Mouse (Mus musculus) common myeloid progenitor, adult 5-6 weeks (primary cell): ENCODE data around the gene Adamts14. TPM values are rescaled to one million over a fixed set of nuclear protein-coding genes. Genes with fewer than 3 reads are reported as not detected.

Source experiments
- ATAC-seq: replicated peaks from 2 replicates; pipeline ENCODE4 v1.8.0; 2016; ENCODE audit warnings: low read depth, mild to moderate bottlenecking, moderate TSS enrichment, inconsistent platforms; ENCODE audit not compliant: poor library complexity, severe bottlenecking
- total RNA-seq: library from RNA; stranded (forward); fragments of 200-1000, 187-1606 nt; gene quantifications from 2 replicates; pipeline ENCODE4 v1.2.3, GENCODE M21; 2017

The Adamts14 gene
- total RNA-seq = 0.14 TPM in 1 of 2 replicates, not detected in the other

DNA sequence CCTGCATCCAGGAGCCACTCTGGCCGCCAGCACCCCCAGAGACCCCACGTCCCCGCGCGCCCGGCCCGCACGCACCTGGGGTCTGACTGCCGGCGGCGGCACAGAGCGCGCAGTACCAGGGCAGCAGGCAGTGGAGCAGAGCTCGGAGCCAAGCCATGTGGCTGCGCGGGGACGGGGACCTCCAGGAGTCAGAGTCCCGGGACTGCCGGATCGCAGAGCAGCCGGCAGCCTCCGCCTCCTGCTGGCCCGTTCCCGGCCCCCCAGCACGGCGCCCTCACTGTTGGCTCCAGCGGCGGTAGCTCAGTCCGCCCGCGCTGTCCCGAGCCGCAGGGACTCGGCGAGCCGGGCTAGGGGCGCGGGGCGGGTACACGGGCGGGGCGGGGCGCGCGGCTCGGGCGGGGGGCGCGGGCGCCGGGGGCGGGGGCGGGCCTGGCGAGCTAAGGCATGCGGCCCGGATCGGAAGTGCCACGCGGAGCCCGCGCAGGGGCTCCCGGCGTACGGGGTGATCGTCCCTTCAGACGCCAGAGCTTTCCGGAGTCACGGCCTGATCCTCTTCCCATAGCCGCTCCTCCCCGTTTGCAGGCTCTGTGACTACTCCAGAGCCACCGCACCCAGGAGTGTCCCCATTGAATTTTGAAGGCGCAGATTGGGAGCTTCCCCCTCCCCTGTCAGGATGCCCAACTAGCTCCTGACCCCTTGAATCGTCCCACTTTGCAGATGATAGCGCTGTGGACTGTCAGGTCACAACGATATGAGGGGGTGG lies at the start of gene Adamts14:
Gene Adamts14 (minus strand): TSS at position 358 of the 763 bp plus-strand sequence.
- ATAC-seq = no peak

- ATAC-seq = no peak
Measured at GRCm38 (mm10) chr10:61318527-61318926, 45.3 kb upstream of the Adamts14 start.

GRCm38 (mm10) chr10:61315324-61315880 lies 42.2 kb upstream of the Adamts14 start:
- ATAC-seq = no peak

GRCm38 (mm10) chr10:61313750-61314149 lies 40.5 kb upstream of the Adamts14 start:
- ATAC-seq = no peak

DNA sequence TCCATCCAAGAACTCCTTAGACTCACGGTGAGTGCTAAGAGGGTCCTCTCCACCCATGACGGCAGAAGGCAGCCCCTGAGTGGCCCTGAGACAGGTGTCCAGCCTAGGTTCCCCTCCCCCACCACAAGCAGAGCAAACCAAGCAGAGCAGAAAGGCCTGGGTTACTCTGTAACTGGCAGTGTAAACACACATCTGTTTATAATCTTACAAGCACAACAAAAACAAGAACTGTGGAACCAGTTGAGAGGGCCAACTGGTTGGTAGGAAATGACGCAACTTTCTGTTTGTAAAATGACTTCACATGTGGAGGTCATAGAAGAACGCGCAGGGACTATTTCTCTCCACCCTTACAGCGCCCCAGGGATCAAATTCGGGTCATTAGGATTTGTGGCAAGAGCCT lies 39.5 kb upstream of the Adamts14 start:
- ATAC-seq = no peak

GRCm38 (mm10) chr10:61312159-61312558 lies 38.9 kb upstream of the Adamts14 start:
- ATAC-seq = no peak

GRCm38 (mm10) chr10:61308706-61309320 lies 35.6 kb upstream of the Adamts14 start:
- no peak for ATAC-seq

GRCm38 (mm10) chr10:61305928-61306590 lies 32.8 kb upstream of the Adamts14 start:
- ATAC-seq = peak; percentile 95

DNA sequence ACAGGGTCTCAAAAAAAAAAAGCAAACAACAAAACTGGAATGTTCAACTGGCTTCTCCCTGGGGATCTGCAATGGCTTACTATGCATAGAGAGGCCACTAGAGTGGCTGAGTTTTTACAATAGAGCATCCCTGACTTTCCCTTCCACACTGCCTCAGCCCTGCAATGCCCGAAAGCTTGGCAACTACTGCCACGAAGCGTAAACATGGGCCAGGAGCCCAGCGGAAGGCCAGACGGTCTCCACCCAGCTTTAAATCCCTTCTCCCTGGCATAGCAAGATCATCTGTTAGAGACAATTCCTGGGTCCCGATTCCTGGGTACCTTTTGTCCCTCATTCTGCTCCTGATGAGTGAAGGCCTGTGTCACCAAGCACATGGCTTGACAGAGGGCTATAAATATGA lies 30.8 kb upstream of the Adamts14 start:
- ATAC-seq = no peak

- no peak for ATAC-seq
Measured at GRCm38 (mm10) chr10:61300996-61301395, 27.8 kb upstream of the Adamts14 start.

- ATAC-seq = peak; percentile 85
Measured at GRCm38 (mm10) chr10:61297477-61297876, 24.2 kb upstream of the Adamts14 start, which contains the start of gene Prf1. Gene Prf1, plus strand, starts transcription at chr10:61297833.

- ATAC-seq = peak; percentile 40
Measured at GRCm38 (mm10) chr10:61296713-61297445, 23.6 kb upstream of the Adamts14 start.

- no peak for ATAC-seq
Measured at GRCm38 (mm10) chr10:61294242-61294641, 21.0 kb upstream of the Adamts14 start.

DNA sequence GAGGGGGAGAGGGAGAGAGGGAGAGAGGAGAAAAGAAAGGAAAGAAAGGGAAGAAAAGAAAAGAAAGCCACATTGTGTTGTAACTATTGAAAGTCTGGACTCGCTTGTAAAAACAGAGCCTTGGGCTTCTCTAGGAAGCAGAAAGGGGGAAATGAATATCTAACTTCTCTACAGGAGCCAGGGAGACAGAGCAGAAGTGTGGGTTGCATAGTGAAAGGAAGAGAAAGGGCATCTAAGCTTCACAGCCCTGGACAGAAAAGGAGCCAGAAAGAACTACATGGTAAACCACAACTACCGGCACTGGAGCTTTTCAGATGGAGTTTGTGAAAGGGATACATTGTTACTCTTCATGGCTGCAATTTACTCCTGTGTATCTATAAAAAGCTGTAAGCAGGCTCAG lies 17.2 kb upstream of the Adamts14 start:
- ATAC-seq = peak; percentile 58; the same call in 1 of the 2 replicates

DNA sequence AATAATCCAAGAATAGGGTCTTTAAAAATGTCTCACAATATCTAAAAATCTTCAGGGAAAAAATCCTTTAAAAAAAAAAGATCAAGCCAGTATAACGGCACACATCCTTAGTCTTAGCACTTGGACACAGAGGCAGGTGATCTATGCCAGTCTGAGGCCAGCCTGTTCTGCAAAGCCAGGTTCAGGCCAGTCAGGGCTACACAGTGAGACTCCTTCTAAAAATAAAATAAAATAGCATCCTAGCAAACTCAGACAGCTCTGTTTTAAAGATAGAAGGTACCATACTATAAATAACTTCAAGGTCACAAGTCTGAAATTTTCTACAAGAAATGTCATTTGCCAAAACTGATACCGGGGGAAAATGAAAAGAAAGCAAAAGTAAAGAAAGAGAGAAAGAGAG lies 16.8 kb upstream of the Adamts14 start:
- ATAC-seq = no peak

GRCm38 (mm10) chr10:61286246-61286645 lies 13.0 kb upstream of the Adamts14 start:
- ATAC-seq = no peak

DNA sequence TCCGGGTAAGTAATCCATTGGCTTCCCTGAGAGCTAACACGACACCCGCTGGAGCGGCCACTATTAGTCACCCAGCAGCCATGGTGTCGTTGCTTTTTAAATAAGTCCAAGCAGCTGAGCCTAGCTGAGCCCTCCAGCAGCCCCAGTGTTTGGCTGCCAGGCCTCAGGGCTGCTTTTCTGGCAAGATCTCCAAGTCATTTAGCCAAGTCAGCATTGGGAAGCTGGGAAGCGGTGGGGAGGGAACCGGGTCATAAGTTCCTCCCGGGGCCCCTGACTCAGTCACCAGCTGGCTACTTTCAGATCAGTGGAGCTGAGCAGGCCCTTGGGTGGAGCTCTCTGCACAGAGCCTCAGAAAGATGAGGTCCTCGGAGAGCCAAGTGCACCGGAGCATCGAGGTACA lies 12.0 kb upstream of the Adamts14 start:
- ATAC-seq = no peak

GRCm38 (mm10) chr10:61284309-61284708 lies 11.1 kb upstream of the Adamts14 start:
- no peak for ATAC-seq

GRCm38 (mm10) chr10:61281115-61281514 lies 7.9 kb upstream of the Adamts14 start:
- ATAC-seq = no peak
